Mouse (Mus musculus) ES-Bruce4 (cell line): Measurements from ENCODE around the gene Luzp1.

Source experiments
- CTCF ChIP-seq: IDR thresholded peaks from one replicate; pipeline ENCODE4 v1.8.1; 2011; ENCODE audit warnings: low read depth, low read length
- POLR2A ChIP-seq: IDR thresholded peaks from one replicate; pipeline ENCODE4 v1.8.1; 2011; ENCODE audit warnings: low read length; ENCODE audit not compliant: insufficient read depth

DNA sequence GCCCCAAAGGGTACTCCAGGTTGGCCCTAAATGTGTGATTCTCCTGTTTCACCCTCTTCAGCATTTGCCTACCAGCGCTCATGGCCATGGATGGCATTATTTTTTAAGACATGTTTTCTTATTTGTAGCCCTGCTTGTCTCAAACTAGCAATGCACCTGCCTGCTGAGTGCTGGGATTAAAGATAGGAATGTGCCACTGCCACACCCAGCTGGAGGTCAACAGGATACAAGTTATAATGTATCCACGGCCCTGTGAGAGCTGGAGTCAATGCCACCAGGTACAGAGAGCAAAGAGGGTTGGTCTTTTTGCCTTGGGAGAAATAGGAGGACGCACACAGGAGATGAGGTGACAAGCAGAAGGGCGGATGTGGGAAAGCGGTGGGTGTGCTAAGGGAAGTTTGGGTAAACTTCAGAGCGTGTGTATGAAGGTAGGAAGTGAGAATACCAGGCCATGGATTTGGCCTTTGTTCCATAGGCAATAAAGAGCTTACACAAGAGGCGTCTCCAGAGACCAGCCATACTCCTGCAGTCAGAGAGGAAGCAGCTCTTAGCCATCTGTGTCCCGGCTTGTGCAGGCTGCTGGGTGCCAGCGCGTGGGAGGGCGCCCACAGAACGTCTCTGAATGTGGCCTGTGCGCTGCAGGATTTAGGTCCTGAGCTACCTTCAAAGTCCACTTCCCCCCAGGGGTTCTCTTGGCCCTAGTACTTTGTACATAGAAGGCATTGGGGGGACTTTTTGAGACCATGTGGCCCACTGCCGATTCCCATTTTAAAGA, 821 bp upstream of the Luzp1 start:
- TF ChIP-seq CTCF (no peak), POLR2A (no peak)
